8 mouse cellular contexts compared by ENCODE assay signal in the genomic region with DNA sequence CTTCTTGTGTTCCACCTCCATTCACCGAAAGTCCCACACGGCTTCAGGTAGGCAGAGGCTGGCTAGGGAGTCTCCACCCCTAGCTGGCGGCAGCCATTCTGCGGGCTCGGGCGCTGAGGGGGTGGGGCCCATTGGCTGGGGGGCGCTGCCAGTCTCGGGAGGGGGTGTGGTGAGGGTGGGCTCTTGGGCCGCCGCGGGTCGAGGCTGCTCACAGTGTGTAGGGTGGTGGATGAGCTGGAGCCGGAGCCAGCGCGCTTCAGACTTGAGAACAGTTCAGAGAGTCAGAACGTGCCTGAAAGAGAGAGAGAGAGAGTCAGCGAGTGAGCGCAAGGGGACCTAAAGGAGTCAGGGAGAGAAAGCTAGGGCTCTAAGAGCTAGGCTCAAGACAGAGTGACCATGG. TPM values are rescaled to one million over a fixed set of nuclear protein-coding genes. Genes with fewer than 3 reads are reported as not detected.
A peak's percentile ranks its signal among the peaks of the same experiment; 100 is the strongest.
DNase-seq lines count a peak whose midpoint lies in the region; ATAC-seq and TF ChIP-seq lines count a peak whose summit lies in the region.

No protein-coding gene starts in this region.

- DNase-seq in CD4-positive helper T cell, adult 2 months (ENCODE audit: low read depth, low spot score) = peak; percentile 60
- DNase-seq in heart, postnatal 14 days = peak; percentile 14 to 41
- DNase-seq in kidney, postnatal 4 days = peak; percentile 78 to 83
- peak; percentile 63 for DNase-seq in lung, postnatal 0 days (ENCODE audit: low spot score)
- DNase-seq in ovary, postnatal 10 days (ENCODE audit: low spot score) = peak; percentile 13
- peak; percentile 72 to 83 for DNase-seq in thymus, postnatal 36 days

- intact Hi-C loops in heart, postnatal 14 days (cut with DNase I) = no loop called here

- H3K27me3 ChIP-seq in embryonic facial prominence, embryonic 13.5 days = no peaks in the 10 kb centered on the region
- no peaks in the 10 kb centered on the region for H3K27me3 ChIP-seq in lung, postnatal 0 days (replicated peaks; ENCODE audit: insufficient read depth, low read length)

- TF ChIP-seq EP300 in lung, postnatal 0 days (IDR thresholded peaks at IDR 0.05) = no peak

- H3K9ac ChIP-seq in embryonic facial prominence, embryonic 13.5 days = peak overlapping the region; percentile 68
- no peak overlapping the region for H3K9ac ChIP-seq in lung, postnatal 0 days (replicated peaks; ENCODE audit: low read depth)

- no peaks in the 10 kb centered on the region for H3K4me1 ChIP-seq in embryonic facial prominence, embryonic 13.5 days
- H3K4me1 ChIP-seq in lung, postnatal 0 days (ENCODE audit: insufficient read depth, low read depth, low read length) = no peaks in the 10 kb centered on the region

- peak; percentile 5; the same call in 1 of the 2 replicates for TF ChIP-seq CTCF in lung, postnatal 0 days (IDR thresholded peaks at IDR 0.05)

- no peaks in the 10 kb centered on the region for H3K36me3 ChIP-seq in embryonic facial prominence, embryonic 13.5 days
- H3K36me3 ChIP-seq in lung, postnatal 0 days (ENCODE audit: insufficient read depth, low read length) = no peaks in the 10 kb centered on the region

- H3K9me3 ChIP-seq in embryonic facial prominence, embryonic 13.5 days = no peaks in the 10 kb centered on the region
- no peaks in the 10 kb centered on the region for H3K9me3 ChIP-seq in lung, postnatal 0 days (ENCODE audit: low read length)

- WGBS in embryonic facial prominence, embryonic 13.5 days = 17% methylated on average over 17 of the region's 18 CpGs
- 9% methylated on average over 16 of the region's 18 CpGs for WGBS in lung, postnatal 0 days

- ATAC-seq in activated CD4-positive, CD25-positive, alpha-beta regulatory T cell, adult 4 months = peak; percentile 73
- ATAC-seq in embryonic facial prominence, embryonic 13.5 days (ENCODE audit: insufficient number of reproducible peaks, insufficient read depth, low FRiP score, low TSS enrichment, low read depth) = peak; percentile 99
- ATAC-seq in lung, postnatal 0 days = peak; percentile 98

- H3K4me2 ChIP-seq in embryonic facial prominence, embryonic 13.5 days = peak overlapping the region; percentile 67
- H3K4me2 ChIP-seq in lung, postnatal 0 days (replicated peaks; ENCODE audit: low read depth, low read length) = peak overlapping the region; percentile 74

- no peak overlapping the region for H3K27ac ChIP-seq in embryonic facial prominence, embryonic 13.5 days
- no peak overlapping the region for H3K27ac ChIP-seq in lung, postnatal 0 days (ENCODE audit: low read length)

- H3K4me3 ChIP-seq in embryonic facial prominence, embryonic 13.5 days = peak overlapping the region; percentile 50
- H3K4me3 ChIP-seq in lung, postnatal 0 days (ENCODE audit: low read depth, low read length) = peak overlapping the region; percentile 42

RNA-seq across cellular contexts. Expression of a gene that starts 0.7 kb away (rescaled TPM):
- under 1 TPM; 0.11 to 0.20 TPM for polyA plus RNA-seq in activated CD4-positive, CD25-positive, alpha-beta regulatory T cell, adult 4 months (2017; shearing (Covaris generic))
- 3.5 and 3.8 TPM in 2 replicates for polyA plus RNA-seq in embryonic facial prominence, embryonic 13.5 days (2015; fragmentation: Nextera tagmentation; extraction: Ambion mirVana)
- not detected for total RNA-seq in heart, postnatal 14 days (2021)
- 0.37 and 0.55 TPM in 2 replicates for polyA plus RNA-seq in lung, postnatal 0 days (2015; fragmentation: Nextera tagmentation; extraction: Ambion mirVana)

Comparison
In these comparisons a context has a peak if more than half of its experiments do, and no peak if none do; other contexts are left out.
1. DNase-seq: peak in every context shown above with its lines; median percentile 80 in kidney, postnatal 4 days; 78 in thymus, postnatal 36 days; 63 in lung, postnatal 0 days; 60 in CD4-positive helper T cell, adult 2 months; 28 in heart, postnatal 14 days; 13 in ovary, postnatal 10 days.